In genomic region chr13:113602882-113603342, GRCm38 (mm10) we compare ENCODE assay signal across 13 mouse cellular contexts. TPM values are rescaled to one million over a fixed set of nuclear protein-coding genes. Genes with fewer than 3 reads are reported as not detected.
DNase-seq lines count a peak whose midpoint lies in the region; ATAC-seq and TF ChIP-seq lines count a peak whose summit lies in the region.
"Had no signal": no experiment of that assay in that cellular context is flagged by ENCODE, and none has a peak within 500 bp of the region (broad histone marks: within the 10 kb centered on the region; RNA-seq: fewer than 3 reads in every experiment).

No protein-coding gene starts in this region.

- H3K4me1 ChIP-seq in lung, embryonic 16.5 days (replicated peaks; ENCODE audit: control insufficient read depth, insufficient read depth, low read length): peaks cover 56% of the 10 kb centered on the region
- peaks cover 21% of the 10 kb centered on the region for H3K4me1 ChIP-seq in lung, adult 2 months (ENCODE audit: control insufficient read depth, insufficient read depth, low read length)
- H3K4me1 ChIP-seq in liver, embryonic 15.5 days (replicated peaks): peaks cover 73% of the 10 kb centered on the region

- no peaks in the 10 kb centered on the region for H3K9me3 ChIP-seq in lung, embryonic 16.5 days (ENCODE audit: control insufficient read depth, low read length)
- no peaks in the 10 kb centered on the region; the same call in 1 of the 2 replicates for H3K9me3 ChIP-seq in liver, embryonic 15.5 days (replicated peaks)
- H3K9me3 ChIP-seq: forebrain, embryonic 15.5 days; hindbrain, embryonic 15.5 days had no signal

- peak; percentile 49 to 59 for DNase-seq in cerebellum, postnatal 10 days
- no peak for DNase-seq in cerebellum, postnatal 4 days (ENCODE audit: low spot score in 2 of 2)
- no peak for DNase-seq in lung, adult 2 months
- DNase-seq in heart, postnatal 4 days: peak; percentile 52
- no peak for DNase-seq in right cerebral cortex, postnatal 4 days
- DNase-seq in spleen, adult 12 weeks (ENCODE audit: low spot score): no peak
- DNase-seq: B cell, adult 2 months; spleen, adult 18-20 months had no signal

- 46% methylated on average over 17 of the region's 17 CpGs for WGBS in lung, embryonic 16.5 days
- 61% methylated on average over 17 of the region's 17 CpGs for WGBS in lung, adult 2 months
- 59% methylated on average over 17 of the region's 17 CpGs for WGBS in liver, embryonic 15.5 days (ENCODE audit: insufficient replicate concordance)

- H3K4me2 ChIP-seq in lung, embryonic 16.5 days (ENCODE audit: low read depth, low read length): no peak overlapping the region
- peak overlapping the region; percentile 14 for H3K4me2 ChIP-seq in liver, embryonic 15.5 days
- H3K4me2 ChIP-seq: forebrain, embryonic 15.5 days; hindbrain, embryonic 15.5 days had no signal

- no peaks in the 10 kb centered on the region for H3K36me3 ChIP-seq in lung, embryonic 16.5 days (ENCODE audit: control insufficient read depth, insufficient read depth, low read length)
- H3K36me3 ChIP-seq in liver, embryonic 15.5 days (replicated peaks): 0 out of 2 replicates have a peak, but pooled peaks cover 3% of the 10 kb centered on the region
- H3K36me3 ChIP-seq: forebrain, embryonic 15.5 days; hindbrain, embryonic 15.5 days had no signal

- no peaks in the 10 kb centered on the region for H3K27me3 ChIP-seq in lung, embryonic 16.5 days (ENCODE audit: control insufficient read depth, insufficient read depth, low read depth, low read length)
- no peaks in the 10 kb centered on the region for H3K27me3 ChIP-seq in liver, embryonic 15.5 days
- H3K27me3 ChIP-seq: forebrain, embryonic 15.5 days; hindbrain, embryonic 15.5 days had no signal

- no peak for TF ChIP-seq POLR2A in lung, adult 2 months (IDR thresholded peaks at IDR 0.05; ENCODE audit: borderline replicate concordance, extremely low read depth, low read depth, low read length)

- no peak overlapping the region for H3K4me3 ChIP-seq in lung, embryonic 16.5 days (ENCODE audit: low read length)
- H3K4me3 ChIP-seq in lung, adult 2 months (replicated peaks; ENCODE audit: extremely low read depth, low read depth, low read length): no peak overlapping the region
- no peak overlapping the region for H3K4me3 ChIP-seq in liver, embryonic 15.5 days (replicated peaks)
- H3K4me3 ChIP-seq: forebrain, embryonic 15.5 days; hindbrain, embryonic 15.5 days; myocyte had no signal

- H3K27ac ChIP-seq in lung, embryonic 16.5 days (ENCODE audit: low read length): 0 out of 2 replicates have a peak overlapping the region, but pooled peaks have one; percentile 20
- peak overlapping the region; percentile 79 for H3K27ac ChIP-seq in liver, embryonic 15.5 days (replicated peaks)
- H3K27ac ChIP-seq: forebrain, embryonic 15.5 days; hindbrain, embryonic 15.5 days had no signal

- ATAC-seq in lung, embryonic 16.5 days (ENCODE audit: low read depth): peak; percentile 38; the same call in 1 of the 2 replicates
- ATAC-seq in liver, embryonic 15.5 days (ENCODE audit: insufficient read depth): peak; percentile 50

- TF ChIP-seq CTCF in lung, adult 2 months (IDR thresholded peaks at IDR 0.05; ENCODE audit: insufficient read depth, low read length): no peak

- peak overlapping the region; percentile 19; the same call in 1 of the 2 replicates for H3K9ac ChIP-seq in lung, embryonic 16.5 days (ENCODE audit: low read length)
- no peak overlapping the region for H3K9ac ChIP-seq in liver, embryonic 15.5 days
- H3K9ac ChIP-seq: forebrain, embryonic 15.5 days; hindbrain, embryonic 15.5 days had no signal

RNA-seq across cellular contexts. Expression of gene Snx18, which starts 15.5 kb away (rescaled TPM):
- polyA plus RNA-seq in lung, embryonic 16.5 days (2015; fragmentation: Nextera tagmentation; extraction: Ambion mirVana): 14.8 and 15.3 TPM in 2 replicates
- polyA plus RNA-seq in lung, adult 2 months (2012; rRNA removed): 22.8 and 27.0 TPM in 2 replicates
- 10 to 100 TPM; 32.6 to 34.4 TPM for total RNA-seq in heart, postnatal 4 days (2021)
- polyA plus RNA-seq in liver, embryonic 15.5 days (2015; fragmentation: Nextera tagmentation; extraction: Ambion mirVana): 5.7 and 6.5 TPM in 2 replicates

Comparison
In these comparisons a context has a peak if more than half of its experiments do, and no peak if none do; other contexts are left out.
1. DNase-seq: peak in cerebellum, postnatal 10 days (2 of 2) and heart, postnatal 4 days (single experiment); none in cerebellum, postnatal 4 days (0 of 2), lung, adult 2 months (single experiment), right cerebral cortex, postnatal 4 days (single experiment) and spleen, adult 12 weeks (single experiment).